Mouse (Mus musculus): Measurements from ENCODE around the gene Atp8b3.

- TF ChIP-seq CTCF (IDR thresholded peaks at IDR 0.05; ENCODE audit: low read depth, low read length) (peak; percentile 63), POLR2A (IDR thresholded peaks at IDR 0.05; ENCODE audit: extremely low read depth, insufficient read depth, low read length) (no peak)
Observed at GRCm38 (mm10) chr10:80578911-80579310, 40.0 kb upstream of the Atp8b3 start.

Measured in liver, adult 2 months (tissue).